Mouse (Mus musculus) macrophage (primary cell): ENCODE measurements around the gene Dnah1. TPM values are rescaled to one million over a fixed set of nuclear protein-coding genes. Genes with fewer than 3 reads are reported as not detected.

ENCODE experiments used
- H3K27ac ChIP-seq: fragments of 350-480 bp; formaldehyde crosslinking; 2 replicates; pipeline ENCODE4 v1.9.0; 2021
- H3K36me3 ChIP-seq: fragments of 350-480 bp; formaldehyde crosslinking; 2 replicates; pipeline ENCODE4 v1.9.0; 2021; ENCODE audit errors: inconsistent target
- H3K4me3 ChIP-seq: fragments of 350-480 bp; formaldehyde crosslinking; 2 replicates; pipeline ENCODE4 v1.9.0; 2021; ENCODE audit errors: inconsistent target
- H3K79me2 ChIP-seq: fragments of 350-480 bp; formaldehyde crosslinking; 2 replicates; pipeline ENCODE4 v1.9.0; 2021; ENCODE audit errors: inconsistent target
- WGBS: methylation state at CpG from one replicate; pipeline ENCODE4 v1.1.7; 2026; ENCODE audit warnings: inconsistent platforms; ENCODE audit not compliant: missing documents; 5-methylcytosine and 5-hydroxymethylcytosine counted together
- polyA plus RNA-seq: library from polyadenylated mRNA; stranded (reverse); fragments of 250-400 nt; gene quantifications from 3 replicates; pipeline ENCODE4 v1.2.4, GENCODE M21; 2018; ENCODE audit warnings: inconsistent platforms

The Dnah1 gene
- polyA plus RNA-seq, 1 experiment from 2014 or later = not detected

DNA sequence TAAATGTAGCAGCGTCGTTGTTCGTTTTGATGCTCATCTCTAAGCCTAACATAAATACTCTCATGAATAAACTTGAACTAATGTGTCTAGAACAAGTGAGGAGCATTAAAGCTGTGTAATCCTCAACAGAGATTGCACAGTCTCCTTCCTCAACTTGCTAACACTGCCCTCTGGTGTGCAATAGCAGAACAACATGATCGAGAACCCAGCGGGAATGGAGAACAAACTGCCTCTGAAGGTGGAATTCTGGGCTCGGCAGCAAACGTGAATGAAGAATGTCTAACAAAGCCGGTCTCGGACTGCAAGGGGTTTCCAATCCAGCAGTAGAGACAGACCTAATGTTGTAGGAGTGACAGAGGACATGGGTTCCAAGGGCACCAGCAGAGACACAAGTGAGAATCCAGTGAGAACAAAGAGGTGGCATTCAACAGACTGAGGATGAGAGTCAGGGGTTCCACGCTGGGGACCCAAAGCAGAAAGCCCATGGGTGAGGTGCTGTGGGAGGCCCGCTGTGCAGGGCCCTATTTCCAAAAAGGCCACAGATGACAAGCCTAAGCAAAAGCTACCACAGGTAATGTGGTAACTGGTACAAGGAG is 89.6 kb downstream of the Dnah1 start:
- Histone ChIP-seq H3K4me3 (no peak overlapping the region), H3K79me2 (no peaks in the 10 kb centered on the region), H3K27ac (no peak overlapping the region), H3K36me3 (no peaks in the 10 kb centered on the region)
- 11% methylated on average over 11 of the region's 11 CpGs for WGBS

DNA sequence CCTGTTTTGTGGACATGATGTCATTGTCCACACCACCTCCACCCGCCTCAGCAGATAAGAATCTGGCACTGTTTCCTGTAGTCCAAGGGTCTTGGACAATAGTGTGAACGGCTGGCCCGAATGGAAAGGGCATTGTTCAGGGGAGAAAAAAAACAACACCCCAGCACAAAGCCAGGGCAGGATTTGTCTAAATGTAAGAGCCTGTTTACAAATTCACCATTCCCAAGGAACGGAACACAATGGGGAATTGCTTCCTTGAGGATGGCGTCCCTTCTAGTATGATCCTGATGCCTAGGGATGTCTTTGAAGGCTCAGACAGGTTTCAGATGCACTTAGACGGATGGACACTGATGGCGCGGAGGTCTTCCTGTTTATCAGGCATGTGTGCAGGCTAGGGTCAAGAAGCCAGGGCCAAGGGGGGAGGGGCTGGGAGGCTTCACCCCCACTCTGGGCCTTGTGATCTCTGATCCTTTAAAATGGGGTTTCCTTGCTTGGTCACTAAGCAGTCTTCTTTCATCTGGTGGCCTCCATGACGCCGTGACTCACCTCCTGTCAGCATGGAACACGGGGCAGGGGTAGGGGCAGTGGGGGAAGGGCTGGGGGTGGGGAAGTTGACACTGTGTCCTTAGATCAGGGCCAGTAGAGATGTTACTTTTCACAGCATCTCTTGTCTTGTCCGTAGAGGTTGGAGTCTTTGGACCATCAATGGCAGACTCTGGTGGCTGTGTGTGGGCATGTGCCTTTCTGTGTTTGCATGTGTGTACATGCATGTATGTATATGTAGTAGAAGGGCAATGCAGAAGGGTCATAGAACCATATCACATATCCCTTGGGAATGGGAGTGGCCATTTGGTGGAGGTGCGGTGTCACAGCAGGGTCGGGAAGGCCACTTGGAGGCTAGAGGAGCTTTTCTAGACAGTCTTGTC is 90.4 kb downstream of the Dnah1 start:
- 91% methylated on average over 14 of the region's 14 CpGs for WGBS
- no peak overlapping the region for H3K27ac ChIP-seq
- H3K4me3 ChIP-seq = no peak overlapping the region
- H3K79me2 ChIP-seq = no peaks in the 10 kb centered on the region
- no peaks in the 10 kb centered on the region for H3K36me3 ChIP-seq

DNA sequence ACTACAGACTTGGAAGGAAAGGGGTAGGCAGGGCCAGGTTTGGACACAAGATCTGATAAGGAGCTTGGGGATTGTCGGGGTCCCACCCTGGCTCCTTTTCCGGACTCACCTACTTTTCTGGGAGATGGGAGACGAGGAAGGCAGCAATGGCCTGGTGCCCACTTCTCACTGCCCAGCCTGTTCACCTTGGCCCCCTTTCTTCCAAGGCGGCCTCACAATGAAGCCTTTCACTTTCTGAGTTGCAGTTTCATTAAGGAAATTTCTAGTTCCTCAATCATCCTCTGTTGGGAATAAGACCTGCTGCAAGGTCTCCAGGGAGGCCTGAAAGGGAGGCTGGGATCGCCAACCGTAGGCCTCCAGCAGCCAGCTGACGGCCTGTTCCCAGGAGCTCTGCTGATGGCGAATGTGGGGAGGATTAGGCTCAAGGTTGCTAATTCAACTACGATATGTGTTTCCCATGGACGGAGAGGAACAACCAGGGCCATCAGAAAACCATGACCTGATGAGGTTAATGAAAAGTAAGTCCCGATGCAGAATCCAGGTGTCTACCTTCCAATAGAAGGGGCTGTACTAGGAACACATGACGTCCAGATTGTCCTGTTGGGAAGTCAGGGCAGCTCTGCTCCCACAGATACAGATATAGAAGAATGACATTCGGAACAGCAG is 91.2 kb downstream of the Dnah1 start:
- WGBS = 73% methylated on average over 13 of the region's 13 CpGs
- Histone ChIP-seq H3K27ac (no peak overlapping the region), H3K36me3 (no peaks in the 10 kb centered on the region)

DNA sequence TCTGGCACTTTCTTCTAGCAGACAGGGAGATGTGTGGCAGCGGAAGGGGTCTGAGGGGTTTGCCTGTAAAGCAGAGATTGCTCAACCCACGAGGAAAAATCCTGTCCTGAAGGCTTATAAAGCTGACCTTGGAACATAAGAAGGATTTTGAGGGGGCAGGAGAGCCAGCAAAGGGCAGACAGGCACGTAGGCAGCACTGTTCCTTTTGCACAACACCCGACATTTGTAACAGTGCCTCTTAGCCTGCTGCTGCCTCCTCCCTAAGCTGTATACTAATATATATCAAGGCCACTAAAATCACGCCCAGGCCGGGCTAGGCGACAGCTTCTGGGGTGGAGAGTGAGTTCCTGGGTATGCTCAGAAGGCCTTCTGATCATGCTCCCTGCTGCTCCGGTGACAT is 93.3 kb downstream of the Dnah1 start:
- Histone ChIP-seq H3K27ac (no peak overlapping the region), H3K36me3 (no peaks in the 10 kb centered on the region), H3K79me2 (no peaks in the 10 kb centered on the region), H3K4me3 (no peak overlapping the region)
- 86% methylated on average over 8 of the region's 8 CpGs for WGBS

More for the DNA sequence above, 91.2 kb downstream of the Dnah1 start:
- Histone ChIP-seq H3K79me2 (no peaks in the 10 kb centered on the region), H3K4me3 (no peak overlapping the region)

DNA sequence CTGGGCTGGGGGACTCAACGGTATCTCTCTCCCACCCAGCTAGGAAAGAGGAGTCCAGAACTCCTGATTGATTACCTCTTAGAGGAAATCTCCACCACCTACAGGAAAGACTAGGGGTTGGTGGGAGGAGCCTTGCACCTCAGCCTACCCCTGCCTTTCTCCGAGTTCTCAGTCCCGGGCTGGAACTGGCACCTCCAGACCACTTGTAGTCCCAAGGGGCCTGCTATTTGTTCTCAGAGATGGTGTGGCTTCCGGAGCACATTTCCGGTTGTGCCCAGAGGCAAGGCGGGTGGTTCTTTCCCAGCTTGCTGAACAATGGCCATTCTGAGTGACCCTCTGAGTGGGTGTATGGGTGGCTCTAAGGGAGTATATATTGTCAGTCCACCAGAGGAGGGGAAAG is 95.5 kb downstream of the Dnah1 start:
- no peaks in the 10 kb centered on the region for H3K79me2 ChIP-seq
- WGBS = 31% methylated on average over 6 of the region's 6 CpGs
- H3K27ac ChIP-seq = no peak overlapping the region
- H3K36me3 ChIP-seq = no peaks in the 10 kb centered on the region
- no peak overlapping the region for H3K4me3 ChIP-seq

DNA sequence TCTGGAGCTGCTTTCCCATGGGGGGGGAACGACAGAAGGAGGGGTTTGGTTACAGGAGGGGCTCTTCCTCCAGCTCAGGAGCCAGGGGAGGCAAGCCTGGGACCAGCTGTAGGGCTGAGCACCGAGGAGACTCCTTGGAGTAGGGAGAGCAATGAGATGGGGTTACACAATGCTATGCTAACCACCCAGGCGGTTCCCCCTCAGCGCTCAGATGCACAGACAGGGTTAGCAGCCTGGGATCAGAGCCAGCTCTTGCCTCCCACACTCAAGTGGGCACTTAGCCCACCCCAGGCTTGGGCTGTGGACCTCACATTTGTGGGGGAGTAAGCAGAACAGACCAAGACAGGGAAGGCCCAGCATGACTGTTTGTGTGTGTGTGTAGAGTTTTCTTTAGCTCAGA is 96.7 kb downstream of the Dnah1 start:
- WGBS = 49% methylated on average over 4 of the region's 4 CpGs
- H3K79me2 ChIP-seq = no peaks in the 10 kb centered on the region

DNA sequence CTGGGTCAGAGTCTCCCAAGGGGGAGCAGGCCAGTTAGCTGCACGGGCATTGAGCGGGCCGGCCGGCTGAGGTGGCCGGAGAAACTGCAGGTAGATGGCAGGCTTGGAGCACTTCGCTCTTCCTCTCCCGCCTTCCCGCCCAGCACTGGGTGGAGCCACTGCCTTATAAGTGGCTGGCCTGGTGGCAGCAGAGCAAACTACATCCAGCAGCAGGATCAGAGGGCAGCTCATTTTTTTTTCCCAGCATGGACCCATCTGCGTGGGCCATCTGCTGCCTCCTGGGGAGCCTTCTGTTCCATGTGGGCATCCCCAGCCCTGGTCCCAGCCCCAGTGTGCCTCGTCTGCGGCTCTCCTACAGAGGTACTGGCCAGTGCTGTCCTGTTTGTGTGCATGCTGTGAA is 106.0 kb downstream of the Dnah1 start, which contains the start of gene Sema3g:
TSS of gene Sema3g (plus strand) at position 195 of the 400 bp plus-strand sequence.
- Histone ChIP-seq H3K4me3 (no peak within 1 kb of the TSS), H3K79me2 (no peaks in the 10 kb centered on the region), H3K27ac (no peak within 1 kb of the TSS), H3K36me3 (no peaks in the 10 kb centered on the region)
- 14% methylated on average over 11 of the region's 11 CpGs for WGBS

More for the DNA sequence above, 96.7 kb downstream of the Dnah1 start:
- no peak overlapping the region for H3K27ac ChIP-seq
- no peaks in the 10 kb centered on the region for H3K36me3 ChIP-seq
- no peak overlapping the region for H3K4me3 ChIP-seq

DNA sequence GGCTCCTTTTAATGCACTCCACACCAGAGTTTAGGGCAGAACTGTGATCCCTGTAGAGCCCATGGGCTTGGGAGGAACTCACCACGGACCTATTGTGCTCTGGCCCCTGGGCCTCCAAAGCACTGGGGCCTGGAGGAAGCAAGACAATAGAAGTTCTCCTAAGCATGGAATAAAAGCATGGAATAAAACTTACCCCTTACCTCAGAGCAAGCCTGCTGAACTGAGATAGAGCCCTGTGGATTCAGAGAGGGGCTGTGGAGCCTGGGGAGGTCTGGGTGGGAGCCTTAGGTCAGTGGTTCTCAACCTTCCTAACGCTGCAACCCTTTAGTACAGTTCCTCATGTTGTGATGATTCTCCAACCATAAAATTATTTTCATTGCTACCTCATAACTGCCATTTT is 106.8 kb downstream of the Dnah1 start, which contains the start of gene Nisch:
TSS of gene Nisch (minus strand) at position 101 of the 400 bp plus-strand sequence.
- Histone ChIP-seq H3K79me2 (no peaks in the 10 kb centered on the region), H3K4me3 (no peak within 1 kb of the TSS), H3K36me3 (no peaks in the 10 kb centered on the region), H3K27ac (no peak within 1 kb of the TSS)
- WGBS = 88% methylated on average over 2 of the region's 2 CpGs

DNA sequence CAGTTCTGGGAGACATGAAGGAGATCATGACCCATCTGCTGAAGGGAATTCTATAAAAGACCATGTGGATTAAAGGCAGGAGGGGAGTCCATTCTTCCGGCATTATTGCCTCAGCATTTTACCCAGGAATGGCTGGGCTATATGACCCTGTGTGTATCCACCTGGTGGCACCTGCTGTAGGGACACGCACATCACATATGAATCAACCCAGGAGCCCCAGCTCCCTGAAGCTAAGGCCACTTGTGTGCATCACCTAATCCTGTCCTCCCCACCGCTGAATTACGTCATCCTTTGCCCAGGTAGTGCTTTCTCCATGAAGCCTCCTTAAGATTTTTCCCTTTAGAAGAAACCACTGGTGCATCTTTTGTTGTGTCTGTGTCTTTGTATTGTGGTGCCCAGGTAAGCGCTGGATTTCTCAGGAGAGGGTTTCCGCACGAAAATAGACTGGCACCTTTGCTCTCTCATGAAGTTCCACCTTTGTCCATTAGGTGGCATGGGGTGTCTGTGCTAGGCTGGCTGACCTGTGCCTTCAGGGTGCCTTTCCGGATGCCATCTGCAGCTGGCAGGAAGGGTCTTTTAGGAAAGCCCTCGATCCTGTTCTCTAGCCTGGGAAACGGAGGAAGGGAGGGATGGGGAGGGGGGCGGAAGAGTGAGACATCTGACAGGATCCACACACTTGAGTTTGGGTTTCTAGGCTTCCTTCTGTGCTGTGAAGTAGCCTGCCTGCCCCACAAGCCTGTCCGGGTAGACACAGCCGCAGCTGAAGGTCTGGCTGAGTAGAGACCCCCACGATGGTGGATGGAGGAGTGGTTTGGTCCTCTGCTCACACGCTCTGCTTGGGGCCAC is 108.3 kb downstream of the Dnah1 start:
- H3K4me3 ChIP-seq = no peak overlapping the region
- H3K79me2 ChIP-seq = no peaks in the 10 kb centered on the region
- 32% methylated on average over 15 of the region's 15 CpGs for WGBS
- no peak overlapping the region for H3K27ac ChIP-seq
- no peaks in the 10 kb centered on the region for H3K36me3 ChIP-seq

DNA sequence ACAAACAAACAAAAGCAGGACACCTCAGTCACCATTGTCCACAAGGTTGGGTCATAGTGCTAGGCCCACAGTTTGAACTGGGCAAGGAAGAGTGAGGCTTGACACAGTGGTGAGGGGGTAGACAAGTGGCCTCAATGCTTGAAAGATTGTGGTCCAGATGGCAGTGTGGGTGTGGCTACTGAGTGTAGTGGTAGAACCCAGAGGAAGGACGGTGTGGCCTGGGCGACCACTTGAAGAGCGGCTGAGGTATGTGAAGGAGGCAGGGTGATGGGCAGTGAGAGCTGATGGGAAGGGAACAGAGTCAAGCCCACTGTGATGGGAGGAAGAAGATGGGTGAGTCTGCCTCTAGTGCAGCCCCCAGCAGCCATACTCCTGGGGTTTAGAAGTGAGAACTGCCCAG is 109.0 kb downstream of the Dnah1 start:
- Histone ChIP-seq H3K36me3 (no peaks in the 10 kb centered on the region), H3K4me3 (no peak overlapping the region), H3K27ac (no peak overlapping the region), H3K79me2 (no peaks in the 10 kb centered on the region)
- 100% methylated on average over 2 of the region's 3 CpGs for WGBS

DNA sequence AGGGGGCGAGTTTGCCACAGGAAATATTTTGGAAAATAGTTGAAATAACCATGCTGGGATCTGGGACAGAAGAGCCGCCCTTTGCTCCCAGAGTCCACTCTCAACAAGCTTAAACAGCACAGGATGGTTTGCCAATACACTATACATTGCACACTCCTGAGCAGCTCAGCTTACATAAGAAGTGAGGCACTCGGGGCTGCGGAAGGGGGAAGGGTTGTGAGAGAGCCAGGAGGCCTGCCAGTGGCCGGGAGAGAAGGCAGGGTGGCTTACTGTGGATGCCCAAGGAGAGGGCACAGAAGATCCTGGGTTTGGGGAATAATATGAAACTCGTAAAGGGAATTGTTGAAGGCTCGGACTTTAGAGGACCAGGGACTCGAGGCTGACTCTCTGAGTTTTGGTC is 109.8 kb downstream of the Dnah1 start:
- WGBS = 94% methylated on average over 8 of the region's 8 CpGs

DNA sequence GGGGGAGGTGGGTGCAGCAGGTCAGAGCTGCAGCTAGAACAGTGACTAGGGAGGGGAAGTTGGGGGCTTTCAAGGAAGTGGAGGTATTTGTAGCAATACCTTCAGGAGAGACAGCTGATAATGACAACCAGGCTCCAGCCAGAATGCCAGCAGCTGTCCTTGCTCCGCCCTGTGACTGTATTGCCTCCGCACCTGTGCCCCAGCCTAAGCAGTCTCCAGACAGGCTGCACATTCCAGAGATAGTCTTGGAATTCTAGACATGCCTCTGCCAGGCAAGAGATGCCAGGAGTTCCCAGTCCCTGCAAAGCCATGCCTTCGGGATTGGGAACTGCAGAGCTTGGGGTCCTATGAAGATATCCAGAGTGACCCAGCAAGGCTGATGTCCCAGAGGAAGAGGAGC is 111.2 kb downstream of the Dnah1 start:
- Histone ChIP-seq H3K79me2 (no peaks in the 10 kb centered on the region), H3K4me3 (no peak overlapping the region), H3K27ac (no peak overlapping the region), H3K36me3 (no peaks in the 10 kb centered on the region)
- WGBS = 94% methylated on average over 3 of the region's 3 CpGs

More for the DNA sequence above, 109.8 kb downstream of the Dnah1 start:
- no peaks in the 10 kb centered on the region for H3K36me3 ChIP-seq
- no peaks in the 10 kb centered on the region for H3K79me2 ChIP-seq
- H3K27ac ChIP-seq = no peak overlapping the region
- no peak overlapping the region for H3K4me3 ChIP-seq

DNA sequence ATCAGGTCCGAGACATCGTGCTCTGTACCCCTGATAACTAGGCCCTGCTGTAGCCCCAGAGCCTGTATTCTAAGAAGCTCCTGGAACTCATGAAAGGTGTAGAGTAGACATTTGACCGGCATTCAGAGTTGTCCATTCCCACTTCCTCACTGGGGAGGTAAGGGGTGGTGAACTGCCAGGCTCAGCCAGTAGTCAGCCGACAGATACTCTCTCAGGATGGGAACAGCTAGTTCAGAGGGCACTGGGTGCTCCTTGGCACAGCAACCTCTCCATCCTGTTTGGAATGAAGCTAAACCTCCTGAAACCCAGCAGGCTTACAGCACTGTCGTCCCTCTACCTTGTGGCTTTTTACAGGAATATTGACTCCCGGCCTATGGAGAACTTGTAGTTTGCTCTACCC is 111.8 kb downstream of the Dnah1 start:
- 92% methylated on average over 6 of the region's 6 CpGs for WGBS
- Histone ChIP-seq H3K27ac (no peak overlapping the region), H3K36me3 (no peaks in the 10 kb centered on the region), H3K4me3 (no peak overlapping the region), H3K79me2 (peaks cover 6% of the 10 kb centered on the region; the same call in 1 of the 2 replicates)
